Mouse (Mus musculus): ENCODE results near the gene S100a8.
A peak's percentile ranks its signal among the peaks of the same experiment; 100 is the strongest.

Gene S100a8

DNA sequence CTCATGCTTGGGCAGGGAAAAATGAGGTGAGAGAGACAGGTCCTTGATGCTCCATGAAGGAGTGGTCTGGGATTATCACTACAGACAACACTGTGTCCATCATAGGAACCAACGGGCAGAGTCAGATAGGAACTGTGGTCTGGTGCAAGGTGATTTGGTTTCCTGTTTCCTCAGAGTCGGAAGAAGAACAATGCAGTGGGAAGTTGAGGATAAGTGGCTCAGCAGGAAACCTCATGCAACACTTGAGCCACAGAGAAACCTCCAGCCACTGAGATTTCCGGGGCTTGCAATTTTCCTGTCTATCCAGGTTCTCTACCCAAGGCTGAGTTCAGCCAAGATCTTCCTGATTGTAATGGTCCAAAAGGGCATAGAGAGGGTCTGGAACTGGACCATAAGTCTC lies 9.9 kb downstream of the S100a8 start:
- no peak for DNase-seq (ENCODE audit: extremely low spot score, low spot score)

DNA sequence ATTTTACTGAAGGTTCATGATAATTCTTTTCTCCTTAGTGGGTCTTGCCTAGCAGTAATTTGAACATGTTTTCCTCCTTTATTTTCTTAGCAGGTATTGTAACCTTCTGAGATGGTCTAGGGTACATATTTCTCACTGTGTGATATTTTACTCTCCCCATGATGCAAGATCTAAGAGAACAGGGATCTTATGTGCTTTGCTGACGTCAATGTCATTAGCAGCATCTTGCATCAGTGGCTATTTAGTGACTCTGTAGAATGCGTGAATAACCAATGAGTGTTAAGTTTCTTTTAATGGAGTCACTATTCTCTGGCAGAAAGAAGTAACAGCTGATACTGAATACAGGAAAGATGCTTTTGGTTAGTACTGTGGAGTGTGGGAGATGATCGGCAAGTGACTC lies 15.2 kb downstream of the S100a8 start:
- no peak for DNase-seq (ENCODE audit: extremely low spot score, low spot score)

DNA sequence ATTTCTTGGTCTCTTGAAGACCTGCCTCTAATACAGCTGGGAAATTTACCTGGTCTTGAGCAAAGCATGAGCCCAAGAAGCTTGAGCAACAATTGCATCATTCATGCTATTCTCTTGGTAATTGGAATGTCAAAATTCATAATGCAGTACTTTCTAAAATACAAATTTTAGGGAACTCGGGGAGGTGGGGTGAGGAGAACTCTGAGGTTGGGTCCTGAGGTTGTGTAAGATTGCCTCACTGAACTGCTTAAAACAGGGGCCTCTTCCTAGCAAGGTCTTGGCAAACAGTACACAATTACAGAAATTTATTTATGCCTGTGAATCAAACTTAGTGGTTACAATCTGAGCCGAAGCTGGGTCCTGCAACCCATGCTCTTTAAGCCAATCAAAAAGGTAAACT lies 18.1 kb downstream of the S100a8 start:
- no peak for DNase-seq (ENCODE audit: extremely low spot score, low spot score)

DNA sequence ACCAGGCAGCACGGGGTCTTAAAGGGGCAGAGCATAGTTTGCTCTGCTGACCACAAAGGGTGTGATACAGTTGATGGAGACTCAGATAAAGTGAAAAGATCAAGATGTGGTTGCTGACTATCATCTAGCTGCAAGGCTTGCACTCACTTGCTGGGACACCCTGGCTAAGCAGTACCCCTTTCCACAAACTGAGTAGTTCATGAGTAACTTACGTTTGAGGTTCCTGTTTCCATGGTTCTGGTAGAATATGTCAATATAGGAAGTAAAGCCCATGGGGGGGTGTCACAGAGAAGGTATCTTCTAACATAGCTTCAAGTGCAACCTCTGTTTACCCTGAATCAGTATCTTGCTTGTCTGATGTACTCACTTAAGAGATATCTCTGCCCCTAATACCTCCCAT lies 24.7 kb downstream of the S100a8 start:
- no peak for DNase-seq (ENCODE audit: extremely low spot score, low spot score)

DNA sequence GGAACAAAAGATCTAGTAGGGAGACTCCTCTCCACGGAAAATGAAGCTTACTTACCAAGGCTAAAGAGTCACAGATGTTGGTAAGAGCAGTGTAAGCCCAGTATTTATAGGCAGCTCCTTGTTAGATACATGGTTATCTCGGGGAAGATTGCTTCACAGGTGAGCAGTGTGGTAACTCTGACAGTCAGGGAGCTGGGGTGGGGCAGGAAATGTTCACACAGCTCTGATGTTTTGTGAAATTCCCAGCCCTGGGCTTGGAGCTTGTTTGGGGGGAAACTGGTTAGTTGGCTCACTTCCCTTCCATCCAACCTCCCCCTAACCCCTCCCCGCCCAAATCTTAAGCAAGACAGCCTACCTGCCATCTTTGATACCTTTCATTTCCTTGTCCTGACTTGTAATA lies 26.8 kb downstream of the S100a8 start, which contains the start of gene S100a9:
TSS of gene S100a9 (minus strand) at position 109 of the 400 bp plus-strand sequence.
- DNase-seq (ENCODE audit: extremely low spot score, low spot score): no peak

DNA sequence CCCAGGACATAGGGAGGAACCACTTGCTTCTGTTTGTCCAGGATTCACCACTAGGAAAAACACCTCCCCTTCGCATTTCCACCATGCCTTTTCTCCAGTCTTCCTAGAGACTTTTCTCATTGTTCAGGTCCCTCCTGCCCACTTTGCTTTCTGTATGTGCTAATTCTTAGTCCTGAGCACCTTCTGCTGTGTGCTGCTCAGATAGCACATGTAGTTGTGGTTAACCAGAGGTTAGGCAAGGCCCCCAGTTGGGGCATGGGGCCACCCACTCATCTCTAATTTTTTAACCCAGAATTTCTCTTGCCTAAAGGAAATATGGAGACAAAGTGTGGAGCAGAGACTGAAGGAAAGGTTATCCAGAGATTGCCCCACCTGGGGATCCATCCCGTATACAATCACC lies 33.5 kb downstream of the S100a8 start:
- no peak for DNase-seq (ENCODE audit: extremely low spot score, low spot score)

DNA sequence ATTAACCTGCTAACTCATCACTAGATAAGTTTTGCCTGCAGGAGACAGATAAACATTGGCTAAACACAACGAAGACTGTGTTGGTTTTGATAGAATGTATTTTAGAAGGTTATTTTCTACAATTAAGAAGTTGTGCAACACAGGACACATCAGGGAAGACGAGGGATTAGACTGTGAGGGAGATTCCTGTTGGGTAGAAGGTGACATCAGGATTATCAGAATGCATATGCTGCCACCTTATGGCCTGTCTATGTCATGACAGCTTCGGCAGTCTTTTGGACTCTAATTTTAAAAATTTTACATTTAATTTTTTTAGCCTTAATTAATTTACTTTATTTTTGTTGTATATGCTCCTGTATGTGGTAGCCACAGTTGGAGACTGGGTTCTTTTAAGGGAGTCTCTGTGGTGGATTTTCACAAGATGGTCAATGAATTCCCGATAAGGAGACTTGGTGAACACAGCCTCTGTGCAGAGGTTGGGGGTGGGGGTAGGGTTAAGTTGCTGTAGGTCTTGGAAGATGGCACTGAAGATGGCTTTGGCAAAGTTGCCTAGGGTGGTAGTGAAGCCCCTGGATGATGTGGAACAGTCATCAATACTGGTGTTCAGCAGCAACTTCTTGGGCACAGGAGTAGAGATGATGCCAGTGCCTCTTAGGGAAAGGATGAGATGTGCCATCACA lies 39.9 kb downstream of the S100a8 start:
- DNase-seq (ENCODE audit: extremely low spot score, low spot score): no peak

DNA sequence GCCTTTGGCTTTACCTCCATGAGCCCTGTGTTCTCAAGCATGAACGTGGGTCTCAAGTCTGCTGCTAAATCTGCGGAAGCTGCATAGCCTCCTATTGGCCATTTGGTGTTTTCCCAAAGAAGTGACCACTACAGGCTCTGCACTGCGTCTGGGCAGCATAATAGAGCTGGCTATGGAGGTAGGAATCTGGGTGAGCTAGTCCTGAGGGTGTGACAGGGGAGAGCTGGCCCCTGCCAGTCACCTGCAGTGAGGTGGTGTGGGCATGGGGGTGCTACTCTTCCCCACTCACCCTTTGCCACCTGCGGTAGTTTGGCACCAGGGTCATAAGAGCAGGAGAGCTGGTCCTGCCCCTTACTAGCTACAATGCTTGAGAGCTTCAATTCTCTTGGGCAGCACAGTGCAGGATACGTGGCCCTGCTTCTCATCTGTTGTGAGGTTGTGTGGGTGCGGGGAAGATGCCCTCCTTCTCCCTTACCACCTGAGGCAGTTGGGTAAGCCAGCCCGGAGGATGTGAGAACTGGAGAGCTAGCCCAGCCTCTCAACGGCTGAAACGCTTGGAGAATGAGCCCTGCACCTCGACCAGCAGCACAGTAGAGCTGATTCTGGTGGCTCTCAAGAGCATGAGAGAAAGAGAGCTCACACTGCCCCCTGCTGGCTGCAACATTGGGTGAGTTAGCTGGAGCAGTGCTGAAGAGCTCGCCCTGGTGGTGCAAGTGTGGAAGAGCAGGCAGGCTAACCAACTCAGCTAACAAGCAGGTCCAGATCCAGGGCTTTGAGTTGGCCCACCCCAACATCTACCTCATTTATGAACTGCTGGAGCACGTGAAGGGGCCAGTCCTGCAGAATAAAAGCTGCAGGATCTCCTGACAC lies 41.0 kb downstream of the S100a8 start:
- peak; percentile 79 for DNase-seq (ENCODE audit: extremely low spot score, low spot score)
